Mouse (Mus musculus) heart, embryonic 15.5 days (tissue): ENCODE results near the gene Pear1. TPM values are rescaled to one million over a fixed set of nuclear protein-coding genes. Genes with fewer than 3 reads are reported as not detected.
A peak's percentile ranks its signal among the peaks of the same experiment; 100 is the strongest.

Source experiments
- ATAC-seq: fragments of 200-750 bp; cut with Nextera tagmentation; replicated peaks from 2 replicates; pipeline ENCODE4 v1.8.0; 2017; ENCODE audit warnings: low read depth, moderate TSS enrichment; ENCODE audit not compliant: insufficient number of reproducible peaks, insufficient read depth, low FRiP score
- H3K27ac ChIP-seq: fragments of 300-500 bp; sonication (generic); 2 replicates; pipeline ENCODE4 v1.5.1; 2015; ENCODE audit warnings: mild to moderate bottlenecking, inconsistent platforms
- H3K27me3 ChIP-seq: fragments of 300-500 bp; sonication (generic); 2 replicates; pipeline ENCODE4 v1.6.1; 2015; ENCODE audit warnings: inconsistent platforms
- H3K36me3 ChIP-seq: fragments of 300-500 bp; sonication (generic); 2 replicates; pipeline ENCODE4 v1.6.1; 2015; ENCODE audit warnings: mild to moderate bottlenecking, inconsistent platforms
- H3K4me1 ChIP-seq: fragments of 300-500 bp; sonication (generic); replicated peaks from 2 replicates; pipeline ENCODE4 v1.6.1; 2015; ENCODE audit warnings: inconsistent platforms
- H3K4me2 ChIP-seq: fragments of 300-500 bp; sonication (generic); 2 replicates; pipeline ENCODE4 v1.6.1; 2015; ENCODE audit warnings: inconsistent platforms, mild to moderate bottlenecking, moderate library complexity
- H3K4me3 ChIP-seq: fragments of 300-500 bp; sonication (generic); 2 replicates; pipeline ENCODE4 v1.5.1; 2015; ENCODE audit warnings: mild to moderate bottlenecking, inconsistent platforms
- H3K9ac ChIP-seq: fragments of 300-500 bp; sonication (generic); 2 replicates; pipeline ENCODE4 v1.6.1; 2015; ENCODE audit warnings: mild to moderate bottlenecking, inconsistent platforms
- H3K9me3 ChIP-seq: fragments of 300-500 bp; sonication (generic); replicated peaks from 2 replicates; pipeline ENCODE4 v1.6.1; 2016; ENCODE audit warnings: inconsistent platforms
- WGBS: fragments of 180-500 bp; shearing (Covaris S2); methylation state at CpG from one replicate; pipeline ENCODE4 v1.1.7; 2015; ENCODE audit warnings: mixed read lengths; 5-methylcytosine and 5-hydroxymethylcytosine counted together
- polyA plus RNA-seq: library from polyadenylated mRNA; unstranded; fragments of >200 nt; fragmentation: Nextera tagmentation; extraction: Ambion mirVana; gene quantifications from 2 replicates; pipeline ENCODE4 v1.2.1, GENCODE M21; 2015

Pear1 gene
- polyA plus RNA-seq, 1 experiment from 2014 or later, result 17.4 TPM

DNA sequence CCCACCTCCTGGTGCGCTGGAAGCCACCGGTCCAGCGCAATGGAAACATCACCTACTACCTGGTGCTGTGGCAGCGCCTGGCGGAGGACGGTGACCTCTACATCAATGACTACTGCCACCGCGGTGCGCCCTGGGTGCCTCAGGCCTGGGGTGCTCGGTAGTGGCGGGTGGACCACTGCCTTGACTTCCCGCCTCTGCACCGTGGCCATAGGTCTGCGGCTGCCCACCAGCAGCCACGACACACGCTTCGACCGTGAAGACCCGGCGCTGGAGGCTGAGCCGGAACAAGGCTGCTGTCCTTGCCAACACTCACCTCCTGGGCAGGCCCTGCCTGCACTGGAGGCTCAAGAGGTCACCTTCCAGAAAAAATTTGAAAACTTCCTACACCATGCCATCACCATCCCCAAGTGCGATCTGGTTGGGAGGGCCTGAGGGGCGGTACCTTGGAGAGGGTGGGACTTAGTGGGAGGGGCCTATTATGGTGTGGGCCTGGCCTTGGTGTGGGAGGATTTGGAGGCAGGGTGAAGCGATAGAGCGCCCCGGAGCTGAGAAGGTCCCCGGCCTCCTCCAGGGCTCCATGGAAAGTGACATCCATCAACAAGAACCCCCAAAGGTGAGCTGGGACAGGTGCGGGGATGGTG lies 14.7 kb downstream of the Pear1 start:
- peaks cover 89% of the 10 kb centered on the region for H3K27me3 ChIP-seq
- peak overlapping the region; percentile 35 for H3K4me2 ChIP-seq
- H3K4me3 ChIP-seq, result no peak overlapping the region
- H3K4me1 ChIP-seq, result peaks cover 9% of the 10 kb centered on the region
- 6% methylated on average over 28 of the region's 28 CpGs for WGBS
- H3K36me3 ChIP-seq, result no peaks in the 10 kb centered on the region
- ATAC-seq, result peak; percentile 47; the same call in 1 of the 2 replicates
- no peak overlapping the region for H3K27ac ChIP-seq
- no peaks in the 10 kb centered on the region for H3K9me3 ChIP-seq
- H3K9ac ChIP-seq, result no peak overlapping the region

DNA sequence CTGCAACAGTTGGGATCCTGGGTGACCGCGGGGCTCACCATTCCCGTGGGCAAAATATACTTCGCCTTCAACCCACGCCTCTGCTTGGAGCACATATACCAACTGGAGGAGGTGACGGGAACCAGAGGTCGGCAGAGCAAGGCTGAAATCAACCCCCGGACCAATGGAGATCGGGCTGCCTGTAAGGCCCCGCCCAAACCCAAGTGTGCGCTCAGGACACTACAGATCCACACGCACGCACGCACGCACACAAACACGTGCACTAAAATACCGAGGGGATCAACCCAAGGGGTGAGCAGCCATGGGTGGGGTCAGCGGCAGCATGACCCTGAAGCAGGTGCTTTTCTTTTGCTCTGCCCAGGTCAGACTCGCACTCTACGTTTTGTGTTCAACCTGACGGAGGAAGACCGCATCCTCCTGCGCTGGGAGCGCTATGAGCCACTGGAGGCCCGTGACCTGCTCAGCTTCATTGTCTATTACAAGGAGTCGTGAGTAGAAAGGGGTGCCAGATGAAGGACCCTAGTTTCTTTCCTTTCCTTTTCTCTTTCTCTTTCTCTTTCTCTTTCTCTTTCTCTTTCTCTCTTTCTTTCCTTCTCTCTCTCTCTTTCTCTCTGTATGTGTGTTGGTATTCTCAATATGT lies 19.9 kb downstream of the Pear1 start:
- Histone ChIP-seq H3K9me3 (no peaks in the 10 kb centered on the region), H3K4me3 (peak overlapping the region; percentile 36), H3K27ac (no peak overlapping the region), H3K36me3 (no peaks in the 10 kb centered on the region), H3K27me3 (peaks cover 94% of the 10 kb centered on the region), H3K4me2 (peak overlapping the region; percentile 63), H3K4me1 (peaks cover 9% of the 10 kb centered on the region), H3K9ac (no peak overlapping the region)
- ATAC-seq, result no peak; the same call in 1 of the 2 replicates
- WGBS, result 6% methylated on average over 26 of the region's 26 CpGs

DNA sequence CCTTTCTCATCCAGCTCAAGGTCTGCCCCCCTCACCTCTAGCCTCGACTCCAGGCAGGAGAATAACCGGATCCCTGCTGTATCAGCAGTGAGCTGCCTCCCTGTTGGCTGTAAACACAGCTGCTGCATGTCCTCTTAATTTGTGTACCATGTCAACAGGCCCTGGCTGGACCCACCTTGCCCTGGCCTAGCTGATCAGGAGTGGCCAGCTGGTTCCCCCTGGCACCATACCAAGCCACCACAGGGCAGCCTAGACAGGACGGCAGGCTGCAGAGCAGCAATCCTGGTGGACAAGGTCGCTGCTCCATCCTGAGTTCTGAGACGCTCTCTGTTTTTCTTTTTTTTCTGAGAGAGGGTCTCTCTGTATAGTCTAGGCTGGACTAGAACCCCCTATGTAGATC lies 22.4 kb downstream of the Pear1 start:
- ATAC-seq, result no peak

DNA sequence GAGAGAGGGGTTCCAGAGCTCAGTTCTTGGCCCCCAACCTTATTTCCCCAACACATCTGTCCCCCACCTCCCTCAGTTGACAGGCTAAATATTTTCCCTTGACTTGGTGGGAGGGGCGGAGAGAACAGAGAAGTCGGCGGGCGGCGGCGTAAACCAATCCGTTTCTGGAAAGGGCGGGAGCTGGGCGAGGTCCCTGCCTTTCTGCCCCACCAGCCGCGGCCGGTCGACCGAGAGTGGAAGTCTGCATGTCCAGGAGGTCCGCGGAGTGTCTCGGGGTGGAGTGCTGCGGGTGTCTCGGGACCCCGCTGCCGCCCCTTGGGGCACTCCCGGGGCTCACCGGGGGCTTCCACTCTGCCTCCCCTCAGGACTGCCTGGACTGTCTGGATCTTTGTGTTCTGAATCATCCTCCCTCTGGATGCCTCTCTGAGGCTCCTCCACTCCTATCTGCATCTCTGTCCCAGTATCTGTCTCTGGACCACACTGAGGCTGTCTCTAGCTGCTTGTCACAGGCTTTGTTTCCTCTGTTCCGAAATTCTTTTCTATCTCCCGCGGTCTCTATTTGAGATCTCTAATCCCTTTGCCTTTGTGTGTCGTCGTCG lies 27.3 kb downstream of the Pear1 start, which contains the start of gene Insrr:
Gene Insrr, plus strand, starts transcription at position 216 of the 599 bp plus-strand sequence.
- Histone ChIP-seq H3K4me3 (peak within 1 kb of the TSS; percentile 40), H3K27me3 (peaks cover 100% of the 10 kb centered on the region), H3K9me3 (no peaks in the 10 kb centered on the region), H3K36me3 (no peaks in the 10 kb centered on the region), H3K9ac (no peak within 1 kb of the TSS; the same call in 1 of the 2 replicates), H3K4me1 (peaks cover 22% of the 10 kb centered on the region), H3K27ac (no peak within 1 kb of the TSS), H3K4me2 (peak within 1 kb of the TSS; percentile 64)
- WGBS, result 2% methylated on average over 29 of the region's 29 CpGs
- no peak for ATAC-seq

More for the DNA sequence above, 22.4 kb downstream of the Pear1 start:
- Histone ChIP-seq H3K27me3 (peaks cover 98% of the 10 kb centered on the region), H3K4me2 (no peak overlapping the region), H3K4me1 (peaks cover 11% of the 10 kb centered on the region), H3K9ac (no peak overlapping the region), H3K36me3 (no peaks in the 10 kb centered on the region), H3K9me3 (no peaks in the 10 kb centered on the region), H3K4me3 (no peak overlapping the region), H3K27ac (no peak overlapping the region)
- 53% methylated on average over 5 of the region's 5 CpGs for WGBS

DNA sequence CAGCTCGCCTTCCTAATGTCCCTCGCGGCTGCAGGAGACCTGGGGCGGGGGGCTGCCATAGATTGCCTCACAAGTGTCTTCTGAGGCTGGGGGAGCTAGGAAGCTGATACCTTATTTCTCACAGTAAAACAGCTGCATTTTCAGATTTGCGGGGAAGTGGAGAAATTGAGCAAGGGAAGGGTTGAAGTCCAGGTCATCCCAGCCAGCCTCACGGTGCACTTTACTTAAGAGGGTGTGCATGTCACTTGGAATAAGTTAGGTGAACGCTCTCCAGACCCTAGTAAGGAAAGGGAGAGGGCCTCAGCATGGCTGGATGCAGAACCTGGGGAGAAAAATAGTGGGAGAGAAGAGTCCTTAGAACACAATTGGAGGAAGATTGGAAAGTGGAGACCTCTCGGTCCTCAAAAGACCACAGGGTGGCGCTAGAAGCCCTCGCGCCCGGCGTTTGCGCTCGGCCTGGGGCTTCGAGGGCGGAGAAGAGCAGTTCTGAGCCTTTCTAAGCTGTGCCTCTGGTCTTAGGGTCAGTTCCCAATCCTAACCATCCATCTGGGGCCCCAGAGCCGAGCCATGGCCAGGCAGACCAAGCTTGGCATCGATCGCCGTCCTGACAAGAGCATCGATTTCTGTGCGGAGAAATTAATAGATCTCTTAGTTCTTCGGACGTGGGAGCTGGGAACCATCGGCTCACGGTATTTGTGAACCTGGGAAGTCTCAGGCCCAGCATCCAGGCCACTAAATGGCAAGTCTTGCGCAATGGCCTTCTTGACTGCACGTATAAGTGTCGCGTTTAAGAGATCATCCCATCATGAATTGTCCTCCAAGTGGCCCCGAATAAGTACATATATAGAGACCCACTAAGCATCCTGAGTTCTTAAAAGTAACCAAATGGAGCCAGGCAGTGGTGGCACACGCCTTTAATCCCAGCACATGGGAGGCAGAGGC lies 28.5 kb downstream of the Pear1 start:
- ATAC-seq, result peak; percentile 24; the same call in 1 of the 2 replicates
- 19% methylated on average over 33 of the region's 33 CpGs for WGBS
- H3K27me3 ChIP-seq, result peaks cover 100% of the 10 kb centered on the region
- peaks cover 22% of the 10 kb centered on the region for H3K4me1 ChIP-seq
- peak overlapping the region; percentile 32; the same call in 1 of the 2 replicates for H3K9ac ChIP-seq
- no peaks in the 10 kb centered on the region for H3K9me3 ChIP-seq
- peak overlapping the region; percentile 40 for H3K4me3 ChIP-seq
- no peak overlapping the region for H3K27ac ChIP-seq
- peak overlapping the region; percentile 56 for H3K4me2 ChIP-seq
- no peaks in the 10 kb centered on the region for H3K36me3 ChIP-seq

DNA sequence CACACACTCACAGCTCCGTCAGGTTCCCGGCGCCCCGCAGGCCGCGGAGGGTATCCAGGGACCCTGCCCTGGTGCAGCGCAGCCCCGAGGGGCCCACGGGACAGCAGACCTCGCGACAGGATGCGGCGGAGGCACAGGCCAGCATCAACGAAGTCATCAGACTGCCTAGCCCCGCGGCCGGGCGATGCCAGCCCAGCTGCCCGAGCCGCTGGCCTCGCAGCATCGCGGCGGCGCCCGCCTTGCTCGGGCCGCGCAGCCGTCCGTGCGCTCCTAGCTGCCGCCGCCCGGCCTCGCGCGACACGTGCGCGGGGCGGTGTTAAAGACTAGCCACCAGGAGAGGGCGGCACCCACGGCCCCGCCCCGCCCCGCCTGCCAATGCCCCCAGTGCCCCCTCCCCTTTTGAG lies 29.2 kb downstream of the Pear1 start, which contains the start of gene Ntrk1:
Gene Ntrk1, minus strand, starts transcription at position 241 of the 404 bp plus-strand sequence.
- ATAC-seq, result no peak
- peak within 1 kb of the TSS; percentile 32; the same call in 1 of the 2 replicates for H3K9ac ChIP-seq

DNA sequence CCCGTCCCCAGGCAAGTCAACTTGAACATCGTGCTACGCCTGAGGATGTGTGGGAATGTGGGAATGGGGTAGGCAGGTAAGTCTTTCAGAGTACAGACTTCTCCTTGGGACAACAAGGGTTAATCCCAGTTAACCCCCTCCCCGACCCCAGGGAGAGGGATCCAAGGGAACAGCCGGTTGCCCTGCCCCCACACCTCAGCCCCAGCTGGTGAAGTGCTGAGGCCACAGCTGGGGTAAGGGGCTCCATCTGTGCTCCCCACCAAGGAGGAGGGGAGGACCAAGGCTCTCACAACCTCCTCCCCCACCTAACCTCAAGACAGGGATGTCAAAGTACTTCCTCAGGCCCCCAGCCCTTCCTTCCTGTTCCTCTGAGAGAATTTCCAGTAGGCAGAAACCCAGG lies 34.3 kb downstream of the Pear1 start:
- H3K4me2 ChIP-seq, result no peak overlapping the region
- H3K27ac ChIP-seq, result no peak overlapping the region
- H3K4me1 ChIP-seq, result peaks cover 22% of the 10 kb centered on the region
- no peaks in the 10 kb centered on the region for H3K36me3 ChIP-seq
- H3K9me3 ChIP-seq, result no peaks in the 10 kb centered on the region
- no peak for ATAC-seq
- H3K9ac ChIP-seq, result no peak overlapping the region
- H3K4me3 ChIP-seq, result no peak overlapping the region
- 25% methylated on average over 5 of the region's 5 CpGs for WGBS
- H3K27me3 ChIP-seq, result peaks cover 58% of the 10 kb centered on the region

More for the DNA sequence above, 29.2 kb downstream of the Pear1 start, which contains the start of gene Ntrk1:
- Histone ChIP-seq H3K27ac (no peak within 1 kb of the TSS), H3K9me3 (no peaks in the 10 kb centered on the region), H3K4me1 (peaks cover 23% of the 10 kb centered on the region), H3K4me2 (peak within 1 kb of the TSS; percentile 56), H3K4me3 (peak within 1 kb of the TSS; percentile 35), H3K36me3 (no peaks in the 10 kb centered on the region), H3K27me3 (peaks cover 99% of the 10 kb centered on the region)
- 2% methylated on average over 46 of the region's 47 CpGs for WGBS

DNA sequence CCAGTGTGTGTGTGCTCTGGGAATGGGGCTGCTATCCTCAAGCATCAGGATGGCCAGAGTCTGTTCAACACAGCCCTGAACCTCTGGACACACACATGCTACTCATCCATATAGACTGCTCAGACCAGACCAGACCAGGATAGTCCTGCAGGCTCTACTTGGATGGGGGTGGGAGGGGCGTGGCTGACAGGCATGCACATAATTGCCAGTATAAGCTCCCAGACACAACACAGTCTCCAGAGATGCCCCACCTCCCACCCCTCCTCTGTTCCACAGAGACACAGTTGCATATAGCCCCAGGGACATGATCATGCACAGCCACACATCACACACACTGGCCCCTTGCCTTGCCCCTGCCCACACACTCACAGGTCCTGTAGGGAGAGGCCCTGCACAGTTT lies 34.9 kb downstream of the Pear1 start:
- Histone ChIP-seq H3K9me3 (no peaks in the 10 kb centered on the region), H3K27me3 (peaks cover 53% of the 10 kb centered on the region), H3K4me3 (no peak overlapping the region), H3K9ac (no peak overlapping the region), H3K4me1 (peaks cover 19% of the 10 kb centered on the region), H3K4me2 (no peak overlapping the region), H3K27ac (no peak overlapping the region), H3K36me3 (no peaks in the 10 kb centered on the region)
- 40% methylated on average over 1 of the region's 1 CpGs for WGBS
- no peak for ATAC-seq

DNA sequence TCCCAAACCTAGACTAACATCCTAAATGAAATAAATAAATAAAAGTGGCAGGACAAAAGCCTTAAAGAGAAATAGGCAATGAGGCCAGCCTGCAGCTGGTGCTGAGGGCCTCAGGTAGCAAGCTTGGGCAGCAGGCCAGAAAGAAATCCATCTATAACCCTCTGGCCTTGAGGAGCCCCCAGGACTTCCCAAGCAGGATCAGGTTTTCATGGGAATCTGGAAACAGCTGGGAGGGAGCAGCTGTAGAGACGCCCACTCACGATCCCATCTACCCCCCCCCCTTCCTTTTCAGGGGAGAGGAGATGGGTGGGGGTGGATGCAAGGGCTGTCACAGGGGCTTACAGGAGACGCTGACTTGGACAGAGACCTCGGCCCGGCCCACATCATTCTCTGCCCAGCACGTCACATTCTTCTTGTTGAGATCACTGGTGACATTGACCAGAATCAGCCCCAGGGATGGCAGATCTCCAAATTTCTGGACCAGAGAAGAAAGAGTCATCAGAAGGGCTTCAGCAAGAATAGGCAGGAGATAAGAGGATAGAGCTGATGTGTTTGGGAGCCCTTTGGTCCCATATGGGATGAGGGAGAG lies 38.4 kb downstream of the Pear1 start:
- whole genome bisulfite sequencing, result 17% methylated on average over 6 of the region's 6 CpGs
- Histone ChIP-seq H3K9ac (no peak overlapping the region), H3K27me3 (peaks cover 36% of the 10 kb centered on the region), H3K36me3 (no peaks in the 10 kb centered on the region), H3K9me3 (no peaks in the 10 kb centered on the region), H3K27ac (no peak overlapping the region), H3K4me1 (peaks cover 19% of the 10 kb centered on the region), H3K4me3 (no peak overlapping the region), H3K4me2 (no peak overlapping the region)
- ATAC-seq, result peak; percentile 45; the same call in 1 of the 2 replicates

DNA sequence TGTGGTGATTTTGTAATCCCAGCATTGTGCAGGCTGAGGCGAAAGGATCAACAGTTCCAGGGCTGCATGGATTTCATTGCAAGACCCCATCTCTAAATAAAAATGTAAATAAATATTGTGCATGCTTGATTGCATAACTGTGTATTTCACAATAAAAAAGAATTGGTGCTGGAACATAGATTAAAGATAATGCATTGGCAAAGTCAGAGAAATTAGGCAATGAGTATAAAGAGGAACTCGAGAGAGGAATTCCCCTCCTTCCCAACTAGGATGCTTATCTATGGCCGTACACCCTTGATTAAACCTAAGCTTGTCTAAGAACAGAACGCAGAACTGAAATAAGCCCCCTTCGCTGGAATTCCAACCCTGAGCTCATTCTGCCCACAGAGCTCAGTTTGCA lies 39.0 kb downstream of the Pear1 start:
- no peaks in the 10 kb centered on the region for H3K36me3 ChIP-seq
- no peaks in the 10 kb centered on the region for H3K9me3 ChIP-seq
- peaks cover 19% of the 10 kb centered on the region for H3K4me1 ChIP-seq
- H3K27ac ChIP-seq, result no peak overlapping the region
- H3K27me3 ChIP-seq, result peaks cover 37% of the 10 kb centered on the region
- H3K4me2 ChIP-seq, result no peak overlapping the region
- WGBS, result 51% methylated on average over 5 of the region's 5 CpGs
- ATAC-seq, result no peak
- no peak overlapping the region for H3K4me3 ChIP-seq
- no peak overlapping the region for H3K9ac ChIP-seq
